Mouse (Mus musculus): Measurements from ENCODE around the gene Nradd. TPM values are rescaled to one million over a fixed set of nuclear protein-coding genes. Genes with fewer than 3 reads are reported as not detected.

Nradd gene
- 1 to 10 TPM in 20 of 26 experiments, not detected in 6; 1.3 to 8.1 (median 3.5) TPM for total RNA-seq (2018; cell fraction: chromatin; rRNA removed)
- total RNA-seq (2018; cell fraction: cytosol; rRNA removed) = 1 to 10 TPM in 25 of 26 experiments, under 1 TPM in 1; 0.95 to 2.8 (median 1.6) TPM
- total RNA-seq (2018; cell fraction: nucleus; rRNA removed) = 1 to 10 TPM in 23 of 26 experiments, under 1 TPM in 2, not detected in 1; 0.67 to 7.7 (median 1.9) TPM
- 0.95 to 4.3 TPM (median 2.3 TPM) in 3 replicates for polyA plus RNA-seq (2018)

GRCm38 (mm10) chr9:110624361-110625166, at the start of gene Nradd:
Nradd (minus strand) TSS chr9:110624452.
- Histone ChIP-seq H3K79me2 (ENCODE audit: inconsistent target) (no peaks in the 10 kb centered on the region), H3K4me3 (ENCODE audit: inconsistent target) (peak within 1 kb of the TSS; percentile 8; the same call in 1 of the 2 replicates), H3K36me3 (ENCODE audit: inconsistent target) (peaks cover 61% of the 10 kb centered on the region), H3K27ac (no peak within 1 kb of the TSS)
- 58% methylated on average over 39 of the region's 41 CpGs for WGBS (ENCODE audit: missing documents)

DNA sequence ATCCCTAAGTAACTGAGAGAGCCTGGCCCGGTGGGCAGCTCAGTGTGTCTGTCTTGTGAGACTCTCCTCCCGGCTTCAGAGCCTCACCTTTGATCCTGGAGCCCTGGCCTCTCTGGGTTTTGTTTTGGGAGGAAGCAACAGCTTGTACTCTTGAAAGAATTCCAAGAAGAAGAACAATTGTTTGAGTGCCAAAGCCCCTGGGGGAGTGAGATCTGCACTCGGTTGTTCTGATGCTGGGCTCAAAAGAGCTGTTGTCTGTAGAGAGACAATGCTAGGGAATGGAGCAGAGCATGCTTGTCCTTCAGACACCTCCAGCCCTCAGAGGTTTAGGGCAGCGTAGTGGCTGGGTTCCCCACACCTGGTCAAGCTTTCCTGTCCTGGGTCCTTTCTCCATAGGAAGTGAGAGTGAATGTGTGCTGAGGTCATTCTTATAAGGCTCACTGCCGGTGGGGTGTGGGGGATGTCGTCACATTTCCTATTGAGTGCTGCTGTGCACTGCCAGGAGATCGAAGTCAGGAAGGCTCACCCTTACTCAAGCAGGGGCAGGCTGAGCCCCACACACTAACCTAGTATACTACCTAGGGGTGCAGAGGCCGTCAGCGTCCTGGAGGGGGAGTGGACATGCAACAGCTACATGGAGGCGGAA, 49.0 kb upstream of the Nradd start:
- H3K36me3 ChIP-seq (ENCODE audit: inconsistent target) = no peaks in the 10 kb centered on the region
- 38% methylated on average over 9 of the region's 10 CpGs for WGBS (ENCODE audit: missing documents)

DNA sequence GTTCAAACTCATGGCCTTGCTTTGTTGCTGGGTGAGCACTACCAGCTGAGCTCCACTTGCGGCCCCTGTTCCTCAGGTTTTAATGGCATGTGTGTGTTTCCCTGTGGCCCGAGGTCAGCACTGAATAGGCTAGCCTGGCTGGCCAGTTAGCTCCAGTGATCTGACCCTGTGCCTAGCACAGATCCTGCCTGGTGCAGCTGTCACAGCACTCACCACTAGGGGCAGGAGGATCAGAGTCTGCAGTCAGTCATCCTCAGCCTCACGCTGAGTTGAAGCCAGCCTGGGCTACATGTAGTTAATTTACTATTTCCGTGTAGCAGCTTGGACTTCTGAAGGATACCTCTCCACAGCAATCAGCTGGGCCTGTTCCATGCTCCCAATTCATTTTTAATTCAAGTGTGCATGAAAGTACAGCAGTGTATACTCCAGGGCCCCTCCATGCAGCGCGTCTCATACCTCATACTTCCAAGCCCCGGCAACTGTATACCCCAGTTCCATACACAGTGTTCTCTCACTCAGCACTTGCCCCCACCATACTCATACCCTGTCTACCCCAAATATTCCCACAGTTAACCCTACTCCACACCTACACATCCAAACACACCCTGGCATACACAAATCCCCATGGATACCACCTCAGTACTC, 48.3 kb upstream of the Nradd start:
- Histone ChIP-seq H3K4me3 (ENCODE audit: inconsistent target) (no peak overlapping the region), H3K36me3 (ENCODE audit: inconsistent target) (no peaks in the 10 kb centered on the region), H3K27ac (no peak overlapping the region), H3K79me2 (ENCODE audit: inconsistent target) (peaks cover 83% of the 10 kb centered on the region)
- 72% methylated on average over 7 of the region's 7 CpGs for WGBS (ENCODE audit: missing documents)

More for the DNA sequence above, 49.0 kb upstream of the Nradd start:
- Histone ChIP-seq H3K27ac (no peak overlapping the region), H3K79me2 (ENCODE audit: inconsistent target) (peaks cover 79% of the 10 kb centered on the region), H3K4me3 (ENCODE audit: inconsistent target) (no peak overlapping the region)

DNA sequence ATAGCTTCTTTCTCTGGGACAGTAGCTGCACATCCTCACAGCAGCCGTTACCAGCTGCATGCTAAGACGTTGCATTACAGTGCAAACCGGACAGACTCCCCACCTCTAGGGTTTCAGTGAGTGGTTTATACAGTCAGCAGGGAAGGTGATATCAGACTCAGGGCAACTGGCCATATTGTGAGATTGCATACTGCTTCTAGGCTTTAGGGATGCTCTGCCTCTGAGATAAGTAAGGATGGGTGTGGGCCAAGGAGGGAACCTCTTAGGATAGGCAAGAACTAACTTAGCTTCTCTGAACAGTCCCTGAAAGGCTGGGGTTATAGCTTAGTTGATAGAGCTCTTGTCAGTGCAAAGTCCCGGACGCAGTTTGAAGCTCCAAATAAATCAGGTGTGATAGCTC, 45.5 kb upstream of the Nradd start:
- WGBS (ENCODE audit: missing documents) = 88% methylated on average over 5 of the region's 5 CpGs
- H3K79me2 ChIP-seq (ENCODE audit: inconsistent target) = peaks cover 100% of the 10 kb centered on the region
- H3K36me3 ChIP-seq (ENCODE audit: inconsistent target) = no peaks in the 10 kb centered on the region
- H3K27ac ChIP-seq = no peak overlapping the region
- no peak overlapping the region for H3K4me3 ChIP-seq (ENCODE audit: inconsistent target)

- Histone ChIP-seq H3K4me3 (ENCODE audit: inconsistent target) (no peak overlapping the region), H3K36me3 (ENCODE audit: inconsistent target) (no peaks in the 10 kb centered on the region), H3K79me2 (ENCODE audit: inconsistent target) (peaks cover 100% of the 10 kb centered on the region), H3K27ac (no peak overlapping the region)
- 84% methylated on average over 6 of the region's 6 CpGs for WGBS (ENCODE audit: missing documents)
Measured at GRCm38 (mm10) chr9:110668601-110669293, 44.5 kb upstream of the Nradd start.

DNA sequence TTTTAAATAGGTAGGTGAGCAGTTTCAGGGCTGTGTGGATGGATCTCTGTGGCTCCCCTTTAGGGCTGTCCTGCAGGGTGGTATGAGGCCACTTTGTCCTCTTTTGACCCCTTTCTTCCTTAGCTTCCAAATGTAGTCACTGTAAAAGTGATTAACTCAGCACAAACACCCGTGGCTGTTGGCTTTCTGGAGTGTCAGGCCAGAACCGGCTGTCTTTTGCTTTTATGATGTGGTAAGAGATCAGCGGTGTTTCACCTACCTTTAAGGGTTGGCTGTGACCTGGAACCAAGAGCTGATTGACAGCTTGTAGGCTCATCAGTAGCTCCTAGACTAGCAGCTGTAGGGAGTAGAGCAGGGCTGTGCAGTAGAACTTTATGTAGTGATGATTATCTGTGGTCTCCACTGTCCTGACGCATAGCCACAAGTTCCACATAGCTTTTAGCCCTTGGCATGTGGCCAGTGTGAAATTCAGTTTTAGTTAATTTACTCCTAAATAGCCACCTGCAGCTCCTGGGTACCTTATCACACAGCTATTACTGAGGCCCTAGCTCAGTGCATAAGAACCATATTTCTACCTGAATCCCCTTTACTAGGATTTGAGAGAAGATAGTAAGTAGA, 43.1 kb upstream of the Nradd start:
- Histone ChIP-seq H3K36me3 (ENCODE audit: inconsistent target) (no peaks in the 10 kb centered on the region), H3K4me3 (ENCODE audit: inconsistent target) (no peak overlapping the region), H3K27ac (peak overlapping the region; percentile 73), H3K79me2 (ENCODE audit: inconsistent target) (peaks cover 100% of the 10 kb centered on the region)
- 14% methylated on average over 4 of the region's 4 CpGs for WGBS (ENCODE audit: missing documents)

DNA sequence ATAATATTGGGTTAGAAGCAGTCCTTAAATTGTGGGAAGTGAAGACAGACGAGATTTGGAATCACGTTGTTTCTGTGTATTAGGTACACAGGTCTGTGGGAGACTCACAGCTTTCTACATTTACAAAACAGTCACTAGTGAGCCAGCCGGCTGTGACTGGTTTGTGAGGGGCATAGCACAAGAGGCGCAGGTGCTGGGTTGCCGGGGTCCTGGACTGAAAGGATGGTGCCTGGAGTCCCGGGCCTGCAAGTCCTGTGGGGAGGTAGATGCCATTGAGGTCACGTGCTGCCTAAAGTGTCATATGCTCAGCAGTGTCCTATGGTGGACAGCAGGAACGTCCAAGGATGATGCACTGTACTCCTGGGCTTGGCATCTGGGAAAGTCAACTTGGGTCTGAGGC, 42.1 kb upstream of the Nradd start:
- peak overlapping the region; percentile 73 for H3K27ac ChIP-seq
- peaks cover 100% of the 10 kb centered on the region for H3K79me2 ChIP-seq (ENCODE audit: inconsistent target)
- WGBS (ENCODE audit: missing documents) = 24% methylated on average over 8 of the region's 8 CpGs
- no peak overlapping the region for H3K4me3 ChIP-seq (ENCODE audit: inconsistent target)
- no peaks in the 10 kb centered on the region for H3K36me3 ChIP-seq (ENCODE audit: inconsistent target)

GRCm38 (mm10) chr9:110665912-110666311, 41.7 kb upstream of the Nradd start:
- Histone ChIP-seq H3K4me3 (ENCODE audit: inconsistent target) (no peak overlapping the region), H3K27ac (peak overlapping the region; percentile 73)

DNA sequence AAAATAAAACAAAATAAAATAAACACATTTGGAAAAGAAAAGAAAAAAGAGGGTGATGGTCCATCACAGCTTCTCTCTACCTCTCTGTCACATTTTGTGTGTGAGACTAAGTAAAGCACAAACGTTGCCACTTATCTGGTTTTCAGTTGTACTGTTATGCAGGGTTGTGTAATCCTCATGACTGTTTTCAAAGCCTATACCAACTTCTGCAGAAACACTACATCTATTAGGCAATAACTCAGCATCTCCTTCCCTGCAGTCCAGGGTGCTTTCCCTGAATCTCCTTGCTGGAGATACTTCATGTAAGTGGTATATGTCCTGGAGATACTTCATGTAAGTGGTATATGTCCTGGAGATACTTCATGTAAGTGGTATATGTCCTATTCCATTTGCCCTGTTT, 38.6 kb upstream of the Nradd start:
- H3K79me2 ChIP-seq (ENCODE audit: inconsistent target) = peaks cover 100% of the 10 kb centered on the region
- no peak overlapping the region for H3K4me3 ChIP-seq (ENCODE audit: inconsistent target)
- no peaks in the 10 kb centered on the region for H3K36me3 ChIP-seq (ENCODE audit: inconsistent target)
- WGBS (ENCODE audit: missing documents) = 0% methylated on average over 1 of the region's 1 CpGs
- H3K27ac ChIP-seq = peak overlapping the region; percentile 58

More at GRCm38 (mm10) chr9:110665912-110666311, 41.7 kb upstream of the Nradd start:
- 12% methylated on average over 4 of the region's 4 CpGs for WGBS (ENCODE audit: missing documents)
- Histone ChIP-seq H3K36me3 (ENCODE audit: inconsistent target) (no peaks in the 10 kb centered on the region), H3K79me2 (ENCODE audit: inconsistent target) (peaks cover 100% of the 10 kb centered on the region)

GRCm38 (mm10) chr9:110660856-110661612, 36.8 kb upstream of the Nradd start:
- Histone ChIP-seq H3K4me3 (ENCODE audit: inconsistent target) (no peak overlapping the region), H3K79me2 (ENCODE audit: inconsistent target) (peaks cover 84% of the 10 kb centered on the region), H3K27ac (peak overlapping the region; percentile 58), H3K36me3 (ENCODE audit: inconsistent target) (no peaks in the 10 kb centered on the region)
- 84% methylated on average over 7 of the region's 7 CpGs for WGBS (ENCODE audit: missing documents)

DNA sequence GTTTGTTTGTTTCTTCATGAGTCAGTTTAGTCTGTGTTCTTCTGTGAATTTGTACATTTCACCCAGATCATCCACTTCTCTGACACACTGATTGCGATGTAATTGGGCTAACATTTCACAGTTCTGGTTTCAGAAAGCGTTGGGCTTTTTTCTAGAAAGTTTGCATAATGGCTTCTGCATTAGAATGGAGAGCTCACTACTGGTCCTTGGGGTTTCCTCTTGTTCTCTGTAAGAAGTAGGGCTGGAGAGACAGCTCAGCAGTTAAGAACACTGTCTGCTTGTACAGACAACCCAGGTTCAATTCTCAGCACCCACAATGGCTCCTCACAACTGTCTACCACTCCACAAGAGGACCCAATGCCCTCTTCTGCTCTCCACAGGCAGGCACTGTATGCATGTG, 36.0 kb upstream of the Nradd start:
- WGBS (ENCODE audit: missing documents) = 74% methylated on average over 2 of the region's 2 CpGs
- H3K27ac ChIP-seq = peak overlapping the region; percentile 13; the same call in 1 of the 2 replicates
- H3K36me3 ChIP-seq (ENCODE audit: inconsistent target) = no peaks in the 10 kb centered on the region
- H3K79me2 ChIP-seq (ENCODE audit: inconsistent target) = peaks cover 75% of the 10 kb centered on the region
- H3K4me3 ChIP-seq (ENCODE audit: inconsistent target) = no peak overlapping the region

DNA sequence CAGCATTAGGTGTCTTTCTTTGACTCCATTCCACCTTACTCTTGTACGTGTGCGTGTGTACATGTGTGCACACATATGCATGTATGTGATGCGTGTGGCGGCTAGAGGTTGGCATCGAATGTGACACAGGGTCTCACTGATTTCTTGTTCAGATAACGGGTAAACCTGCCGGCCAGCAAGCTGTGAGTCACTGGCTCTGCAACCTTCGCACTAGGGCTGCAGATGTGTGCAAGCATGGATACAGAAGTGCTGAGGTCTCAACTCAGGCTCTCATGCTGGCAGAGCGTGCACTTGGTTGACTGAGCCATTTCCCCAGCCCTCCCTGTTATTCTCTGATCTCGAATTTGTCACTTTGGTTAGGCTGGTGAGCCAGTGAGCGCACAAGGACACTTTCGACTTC, 35.3 kb upstream of the Nradd start:
- Histone ChIP-seq H3K36me3 (ENCODE audit: inconsistent target) (no peaks in the 10 kb centered on the region), H3K27ac (peak overlapping the region; percentile 13; the same call in 1 of the 2 replicates), H3K4me3 (ENCODE audit: inconsistent target) (no peak overlapping the region), H3K79me2 (ENCODE audit: inconsistent target) (peaks cover 69% of the 10 kb centered on the region)
- WGBS (ENCODE audit: missing documents) = 90% methylated on average over 12 of the region's 12 CpGs

- under 1% methylated on average over 8 of the region's 13 CpGs for WGBS (ENCODE audit: missing documents)
Measured at GRCm38 (mm10) chr9:110657474-110658078, 33.3 kb upstream of the Nradd start.

More at GRCm38 (mm10) chr9:110657474-110658078, 33.3 kb upstream of the Nradd start:
- H3K4me3 ChIP-seq (ENCODE audit: inconsistent target) = peak overlapping the region; percentile 63
- H3K79me2 ChIP-seq (ENCODE audit: inconsistent target) = peaks cover 58% of the 10 kb centered on the region
- peak overlapping the region; percentile 79 for H3K27ac ChIP-seq
- no peaks in the 10 kb centered on the region for H3K36me3 ChIP-seq (ENCODE audit: inconsistent target)
